Mouse (Mus musculus) small intestine, adult 2 months (tissue): ENCODE measurements around the gene Bmper.

ENCODE experiments used
- CTCF ChIP-seq: fragments of 200-500 bp; IDR thresholded peaks from 2 replicates; pipeline ENCODE4 v1.5.1; 2012; ENCODE audit warnings: low read depth, mild to moderate bottlenecking, control low read depth, inconsistent platforms, low read length, moderate library complexity, mixed read lengths; ENCODE audit not compliant: insufficient replicate concordance, insufficient read length; ENCODE audit errors: extremely low read depth
- POLR2A ChIP-seq: fragments of 200-500 bp; IDR thresholded peaks from 2 replicates; pipeline ENCODE4 v1.6.1; 2012; ENCODE audit warnings: low read depth, mild to moderate bottlenecking, control low read depth, inconsistent platforms, low read length, moderate library complexity

DNA sequence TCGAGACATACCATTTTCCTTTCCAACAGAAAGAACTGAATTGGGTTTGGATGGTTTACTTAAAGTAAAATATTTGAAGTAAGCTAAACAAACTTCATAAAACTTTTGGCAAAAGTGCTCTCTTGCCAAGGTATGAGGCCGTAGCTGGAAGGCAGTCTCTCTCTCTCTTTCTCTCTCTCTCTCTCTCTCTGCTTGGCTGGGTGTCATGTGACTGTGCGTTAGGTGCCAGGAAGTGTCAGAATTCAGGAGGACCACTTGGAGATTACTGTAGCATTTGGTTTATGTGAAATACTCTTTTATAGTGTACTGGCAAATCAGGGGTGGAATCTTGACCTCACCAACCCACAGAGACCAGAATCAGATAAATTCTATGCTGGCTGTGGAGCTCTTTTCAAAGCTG, 162.0 kb downstream of the Bmper start:
- TF ChIP-seq POLR2A (no peak), CTCF (no peak)
